Mouse (Mus musculus) mesoderm, embryonic 11.5 days (tissue): ENCODE measurements at regions not wholly inside any gene's neighbourhood (a gene's known extent, or its start where the extent isn't known, plus 50 kb on each side); places are given as distances from the start of the nearest gene placed in this dataset.
A peak's percentile ranks its signal among the peaks of the same experiment; 100 is the strongest.

Experiments used
- DNase-seq: peaks from one replicate; pipeline ENCODE4 v3.0.0-alpha.2; 2012; ENCODE audit warnings: low read depth, low spot score

GRCm38 (mm10) chr2:21267149-21267761 is 61.7 kb downstream of the Thnsl1 start:
- DNase-seq: peak; percentile 25

- DNase-seq: no peak
These were observed 64.7 kb downstream of the Thnsl1 start for GRCm38 (mm10) chr2:21269989-21270846.

GRCm38 (mm10) chr2:21273416-21273815 is 67.9 kb downstream of the Thnsl1 start:
- no peak for DNase-seq

GRCm38 (mm10) chr2:21275315-21275714 is 69.8 kb downstream of the Thnsl1 start:
- no peak for DNase-seq

- peak; percentile 76 for DNase-seq
These were observed 75.4 kb downstream of the Thnsl1 start for GRCm38 (mm10) chr2:21280794-21281420.

GRCm38 (mm10) chr2:21282505-21283200 is 77.1 kb downstream of the Thnsl1 start:
- no peak for DNase-seq

GRCm38 (mm10) chr2:21284881-21285280 is 79.4 kb downstream of the Thnsl1 start:
- no peak for DNase-seq

- no peak for DNase-seq
These were observed 79.6 kb upstream of the Gpr158 start for GRCm38 (mm10) chr2:21287786-21288185.

- peak; percentile 8 for DNase-seq
These were observed 74.6 kb upstream of the Gpr158 start for GRCm38 (mm10) chr2:21292669-21293151.

GRCm38 (mm10) chr2:21294002-21294401 is 73.3 kb upstream of the Gpr158 start:
- DNase-seq: no peak

- no peak for DNase-seq
These were observed 67.7 kb upstream of the Gpr158 start for GRCm38 (mm10) chr2:21299681-21300080.
